Mouse (Mus musculus) frontal cortex, postnatal 36 days (tissue): ENCODE data around the gene Erf.

ENCODE experiments used
- DNase-seq, 2 experiments: peaks; one replicate each; pipeline ENCODE4 v3.0.0; 2022; ENCODE audit warnings: low spot score in 2 of 2

Erf gene

GRCm38 (mm10) chr7:25238015-25238706, 12.4 kb downstream of the Erf start:
- peak; percentile 94 to 98 for DNase-seq

GRCm38 (mm10) chr7:25237249-25238014, 13.1 kb downstream of the Erf start, which contains the start of gene Gsk3a:
Gene Gsk3a (minus strand): TSS chr7:25237851.
- DNase-seq: peak; percentile 98 to 99

- no peak for DNase-seq
Observed at GRCm38 (mm10) chr7:25235526-25235925, 15.0 kb downstream of the Erf start.

GRCm38 (mm10) chr7:25233061-25233460, 17.5 kb downstream of the Erf start:
- DNase-seq: no peak

GRCm38 (mm10) chr7:25232101-25232648, 18.4 kb downstream of the Erf start:
- no peak for DNase-seq

GRCm38 (mm10) chr7:25230690-25231285, 19.8 kb downstream of the Erf start:
- DNase-seq: no peak

GRCm38 (mm10) chr7:25227523-25228300, 22.8 kb downstream of the Erf start:
- DNase-seq: no peak

- no peak for DNase-seq
Observed at GRCm38 (mm10) chr7:25222275-25222967, 28.1 kb downstream of the Erf start.

- peak; percentile 97 to 98 for DNase-seq
Observed at GRCm38 (mm10) chr7:25221102-25221883, 29.3 kb downstream of the Erf start, which contains the start of gene Zfp526. Gene Zfp526 (plus strand): TSS chr7:25221425.

- DNase-seq: no peak
Observed at GRCm38 (mm10) chr7:25220457-25221101, 30.0 kb downstream of the Erf start, which contains the start of gene Dedd2. Gene Dedd2 (minus strand): TSS chr7:25220615.

GRCm38 (mm10) chr7:25219756-25220456, 30.7 kb downstream of the Erf start:
- peak; percentile 95 for DNase-seq

- DNase-seq: no peak
Observed at GRCm38 (mm10) chr7:25219416-25219750, 31.2 kb downstream of the Erf start.

GRCm38 (mm10) chr7:25218705-25219415, 31.7 kb downstream of the Erf start:
- peak; percentile 30 to 41 for DNase-seq

GRCm38 (mm10) chr7:25217653-25218395, 32.7 kb downstream of the Erf start:
- no peak for DNase-seq

- no peak for DNase-seq
Observed at GRCm38 (mm10) chr7:25214172-25214571, 36.4 kb downstream of the Erf start.

- DNase-seq: no peak
Observed at GRCm38 (mm10) chr7:25213099-25213498, 37.5 kb downstream of the Erf start.

- no peak for DNase-seq
Observed at GRCm38 (mm10) chr7:25210482-25210881, 40.1 kb downstream of the Erf start.
